Mouse (Mus musculus): ENCODE results near the gene Il12rb1. TPM values are rescaled to one million over a fixed set of nuclear protein-coding genes. Genes with fewer than 3 reads are reported as not detected.

The Il12rb1 gene
- polyA plus RNA-seq (2015; fragmentation: Nextera tagmentation; extraction: Ambion mirVana), result not detected in 2 replicates

- H3K4me1 ChIP-seq (replicated peaks), result peaks cover 15% of the 10 kb centered on the region
- WGBS, result 71% methylated on average over 5 of the region's 5 CpGs
- H3K4me3 ChIP-seq, result no peak within 1 kb of the TSS
- H3K36me3 ChIP-seq, result no peaks in the 10 kb centered on the region
- ATAC-seq (ENCODE audit: low read depth), result no peak
- no peak within 1 kb of the TSS for H3K27ac ChIP-seq (replicated peaks)
- H3K4me2 ChIP-seq, result no peak within 1 kb of the TSS
- H3K9ac ChIP-seq, result no peak within 1 kb of the TSS
- H3K27me3 ChIP-seq, result peaks cover 49% of the 10 kb centered on the region
- no peaks in the 10 kb centered on the region for H3K9me3 ChIP-seq
Measured at GRCm38 (mm10) chr8:70808239-70808638, at the start of gene Il12rb1. Gene Il12rb1, plus strand, starts transcription at chr8:70808449.

- peaks cover 32% of the 10 kb centered on the region for H3K36me3 ChIP-seq
- H3K4me1 ChIP-seq (replicated peaks), result peaks cover 62% of the 10 kb centered on the region
- H3K9ac ChIP-seq, result 0 out of 2 replicates have a peak overlapping the region, but pooled peaks have one; percentile 92
- WGBS, result 67% methylated on average over 19 of the region's 19 CpGs
- no peaks in the 10 kb centered on the region for H3K27me3 ChIP-seq
- no peak for ATAC-seq (ENCODE audit: low read depth)
- H3K9me3 ChIP-seq, result no peaks in the 10 kb centered on the region
- peak overlapping the region; percentile 96; the same call in 1 of the 2 replicates for H3K4me2 ChIP-seq
- peak overlapping the region; percentile 86 for H3K27ac ChIP-seq (replicated peaks)
- H3K4me3 ChIP-seq, result peak overlapping the region; percentile 71; the same call in 1 of the 2 replicates
Measured at GRCm38 (mm10) chr8:70758616-70759561, 49.4 kb upstream of the Il12rb1 start.

GRCm38 (mm10) chr8:70760350-70760749 is 47.9 kb upstream of the Il12rb1 start:
- no peak for ATAC-seq (ENCODE audit: low read depth)
- peaks cover 32% of the 10 kb centered on the region for H3K36me3 ChIP-seq

GRCm38 (mm10) chr8:70760775-70761406 is 47.4 kb upstream of the Il12rb1 start, which contains the start of gene Mpv17l2:
Gene Mpv17l2, minus strand, starts transcription at chr8:70760946.
- Histone ChIP-seq H3K9me3 (no peaks in the 10 kb centered on the region), H3K27ac (replicated peaks) (peak within 1 kb of the TSS; percentile 86), H3K36me3 (peaks cover 31% of the 10 kb centered on the region), H3K27me3 (0 out of 2 replicates have a peak, but pooled peaks cover 2% of the 10 kb centered on the region), H3K9ac (peak within 1 kb of the TSS; percentile 92), H3K4me3 (peak within 1 kb of the TSS; percentile 71), H3K4me2 (peak within 1 kb of the TSS; percentile 96), H3K4me1 (replicated peaks) (peaks cover 56% of the 10 kb centered on the region)
- WGBS, result under 1% methylated on average over 55 of the region's 55 CpGs
- peak; percentile 94 for ATAC-seq (ENCODE audit: low read depth)

More at GRCm38 (mm10) chr8:70760350-70760749, 47.9 kb upstream of the Il12rb1 start:
- Histone ChIP-seq H3K4me2 (peak overlapping the region; percentile 96), H3K27me3 (no peaks in the 10 kb centered on the region), H3K9ac (peak overlapping the region; percentile 92), H3K9me3 (no peaks in the 10 kb centered on the region), H3K4me1 (replicated peaks) (peaks cover 58% of the 10 kb centered on the region), H3K27ac (replicated peaks) (peak overlapping the region; percentile 86), H3K4me3 (peak overlapping the region; percentile 71)
- under 1% methylated on average over 22 of the region's 22 CpGs for WGBS

- 76% methylated on average over 1 of the region's 1 CpGs for whole genome bisulfite sequencing
Measured at GRCm38 (mm10) chr8:70762118-70762517, 46.1 kb upstream of the Il12rb1 start.

GRCm38 (mm10) chr8:70763354-70763753 is 44.9 kb upstream of the Il12rb1 start:
- Histone ChIP-seq H3K9me3 (no peaks in the 10 kb centered on the region), H3K36me3 (peaks cover 21% of the 10 kb centered on the region), H3K4me3 (no peak overlapping the region), H3K9ac (no peak overlapping the region), H3K27me3 (peaks cover 20% of the 10 kb centered on the region; the same call in 1 of the 2 replicates), H3K27ac (replicated peaks) (no peak overlapping the region), H3K4me1 (replicated peaks) (peaks cover 43% of the 10 kb centered on the region), H3K4me2 (no peak overlapping the region)
- ATAC-seq (ENCODE audit: low read depth), result no peak
- WGBS, result 4% methylated on average over 3 of the region's 3 CpGs

More at GRCm38 (mm10) chr8:70762118-70762517, 46.1 kb upstream of the Il12rb1 start:
- no peak overlapping the region for H3K9ac ChIP-seq
- H3K36me3 ChIP-seq, result peaks cover 21% of the 10 kb centered on the region
- H3K27me3 ChIP-seq, result peaks cover 14% of the 10 kb centered on the region; the same call in 1 of the 2 replicates
- no peak for ATAC-seq (ENCODE audit: low read depth)
- H3K4me3 ChIP-seq, result no peak overlapping the region
- H3K4me1 ChIP-seq (replicated peaks), result peaks cover 55% of the 10 kb centered on the region
- H3K9me3 ChIP-seq, result no peaks in the 10 kb centered on the region
- no peak overlapping the region for H3K27ac ChIP-seq (replicated peaks)
- H3K4me2 ChIP-seq, result no peak overlapping the region

- peaks cover 20% of the 10 kb centered on the region; the same call in 1 of the 2 replicates for H3K27me3 ChIP-seq
- peaks cover 22% of the 10 kb centered on the region for H3K36me3 ChIP-seq
- H3K4me1 ChIP-seq (replicated peaks), result peaks cover 36% of the 10 kb centered on the region
- ATAC-seq (ENCODE audit: low read depth), result no peak
- H3K4me2 ChIP-seq, result no peak overlapping the region
- no peak overlapping the region for H3K27ac ChIP-seq (replicated peaks)
- no peak overlapping the region for H3K4me3 ChIP-seq
- no peaks in the 10 kb centered on the region for H3K9me3 ChIP-seq
- WGBS, result 86% methylated on average over 8 of the region's 8 CpGs
- no peak overlapping the region for H3K9ac ChIP-seq
Measured at GRCm38 (mm10) chr8:70764026-70764425, 44.2 kb upstream of the Il12rb1 start.

- Histone ChIP-seq H3K4me2 (no peak overlapping the region), H3K27me3 (peaks cover 20% of the 10 kb centered on the region; the same call in 1 of the 2 replicates), H3K4me1 (replicated peaks) (peaks cover 32% of the 10 kb centered on the region), H3K36me3 (peaks cover 25% of the 10 kb centered on the region), H3K9me3 (no peaks in the 10 kb centered on the region), H3K27ac (replicated peaks) (no peak overlapping the region), H3K4me3 (no peak overlapping the region), H3K9ac (no peak overlapping the region)
- no peak for ATAC-seq (ENCODE audit: low read depth)
- WGBS, result 95% methylated on average over 13 of the region's 13 CpGs
Measured at GRCm38 (mm10) chr8:70764676-70765075, 43.6 kb upstream of the Il12rb1 start.

GRCm38 (mm10) chr8:70765329-70765728 is 42.9 kb upstream of the Il12rb1 start:
- peak overlapping the region; percentile 28 for H3K4me3 ChIP-seq
- peaks cover 20% of the 10 kb centered on the region; the same call in 1 of the 2 replicates for H3K27me3 ChIP-seq
- ATAC-seq (ENCODE audit: low read depth), result no peak
- no peaks in the 10 kb centered on the region for H3K9me3 ChIP-seq
- 85% methylated on average over 9 of the region's 9 CpGs for WGBS
- peaks cover 32% of the 10 kb centered on the region for H3K36me3 ChIP-seq
- no peak overlapping the region for H3K27ac ChIP-seq (replicated peaks)
- H3K4me1 ChIP-seq (replicated peaks), result peaks cover 29% of the 10 kb centered on the region
- 0 out of 2 replicates have a peak overlapping the region, but pooled peaks have one; percentile 61 for H3K9ac ChIP-seq
- H3K4me2 ChIP-seq, result peak overlapping the region; percentile 56

- Histone ChIP-seq H3K36me3 (peaks cover 38% of the 10 kb centered on the region), H3K9me3 (no peaks in the 10 kb centered on the region), H3K4me2 (peak overlapping the region; percentile 56), H3K27ac (replicated peaks) (no peak overlapping the region), H3K9ac (peak overlapping the region; percentile 61), H3K27me3 (peaks cover 20% of the 10 kb centered on the region; the same call in 1 of the 2 replicates), H3K4me1 (replicated peaks) (peaks cover 28% of the 10 kb centered on the region), H3K4me3 (peak overlapping the region; percentile 28)
- no peak for ATAC-seq (ENCODE audit: low read depth)
- 2% methylated on average over 34 of the region's 34 CpGs for WGBS
Measured at GRCm38 (mm10) chr8:70765838-70766570, 42.2 kb upstream of the Il12rb1 start.

Measured in neural tube, embryonic 13.5 days (tissue).